Mouse (Mus musculus) hematopoietic multipotent progenitor cell, adult 10-12 weeks (in vitro differentiated cells): ENCODE results near the gene Ube2l6. TPM values are rescaled to one million over a fixed set of nuclear protein-coding genes. Genes with fewer than 3 reads are reported as not detected.

Experiments
- polyA plus RNA-seq: library from polyadenylated mRNA; stranded (reverse); fragments of >175 nt; gene quantifications from 2 replicates; pipeline ENCODE4 v1.2.3, GENCODE M21; 2012; ENCODE audit warnings: low replicate concordance

Gene Ube2l6
- 3.8 and 40.4 TPM in 2 replicates for polyA plus RNA-seq

GRCm38 (mm10) chr2:84798493-84798921 lies at the start of gene Ube2l6:
Gene Ube2l6, plus strand, starts transcription at chr2:84798828.

GRCm38 (mm10) chr2:84775241-84775640 lies 23.4 kb upstream of the Ube2l6 start, which contains the start of gene Serping1:
Gene Serping1, minus strand, starts transcription at chr2:84775444.

DNA sequence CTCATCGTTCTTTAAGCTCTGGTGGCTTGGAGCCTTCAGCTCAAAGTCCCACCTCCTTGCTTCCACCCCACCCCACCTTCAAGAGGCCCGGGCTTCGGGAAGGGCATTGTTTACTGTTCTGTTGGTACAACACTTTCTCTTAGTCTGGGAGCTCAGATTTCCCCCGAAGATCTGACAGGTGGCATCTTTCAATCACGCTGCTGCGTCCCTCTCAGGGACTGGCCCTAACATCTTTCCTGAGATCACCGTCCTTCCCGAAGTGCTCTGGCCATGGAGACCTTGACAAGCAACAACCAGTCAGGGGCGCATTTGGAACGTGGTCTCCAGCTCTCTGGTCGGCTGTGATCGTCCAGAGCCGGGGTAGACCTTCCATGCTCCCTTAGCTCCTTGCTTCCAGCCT lies 23.9 kb downstream of the Ube2l6 start, which contains the start of gene Smtnl1:
Smtnl1 (minus strand) TSS at position 101 of the 400 bp plus-strand sequence.

GRCm38 (mm10) chr2:84826488-84827282 lies 28.1 kb downstream of the Ube2l6 start, which contains the start of gene Timm10:
Gene Timm10, plus strand, starts transcription at chr2:84826997.

DNA sequence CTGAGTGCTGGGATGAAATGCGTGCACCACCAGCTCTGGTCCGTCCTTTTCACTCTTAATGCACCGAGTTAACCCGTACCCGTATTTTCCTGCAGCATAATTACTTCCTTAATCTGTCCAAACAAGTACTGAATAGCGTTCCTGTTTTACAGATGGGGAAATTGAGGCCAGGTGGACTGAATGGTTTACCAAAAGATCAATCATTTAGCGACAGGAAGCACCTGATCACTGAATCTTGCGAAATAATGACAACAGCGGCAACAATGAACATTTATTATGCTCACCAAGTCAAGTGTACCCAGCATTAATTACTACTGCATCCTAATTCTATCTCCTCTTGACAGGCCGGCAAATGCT lies 39.9 kb downstream of the Ube2l6 start, which contains the start of gene Slc43a1:
Slc43a1 (plus strand) TSS at position 258 of the 357 bp plus-strand sequence.

Other genes with a start within 250 kb of the Ube2l6 start
- gene Ctnnd1, start 148.1 kb upstream of the Ube2l6 start, polyA plus RNA-seq = 0.88 and 3.6 TPM in 2 replicates
- gene Btbd18, start 139.7 kb upstream of the Ube2l6 start, polyA plus RNA-seq = not detected in 2 replicates
- 112 and 119 TPM in 2 replicates for gene Selenoh, start 128.1 kb upstream of the Ube2l6 start, polyA plus RNA-seq
- not detected in 2 replicates for gene Gm28635, start 120.8 kb upstream of the Ube2l6 start, polyA plus RNA-seq
- 13.6 and 25.1 TPM in 2 replicates for gene Med19, start 120.4 kb upstream of the Ube2l6 start, polyA plus RNA-seq
- 3.1 and 4.7 TPM in 2 replicates for gene Tmx2, start 119.7 kb upstream of the Ube2l6 start, polyA plus RNA-seq
- 19.6 and 35.5 TPM in 2 replicates for gene Zdhhc5, start 83.6 kb upstream of the Ube2l6 start, polyA plus RNA-seq
- 1.3 and 1.7 TPM in 2 replicates for gene Clp1, start 71.5 kb upstream of the Ube2l6 start, polyA plus RNA-seq
- gene Ypel4, start 64.8 kb upstream of the Ube2l6 start, polyA plus RNA-seq = 3.1 and 104 TPM in 2 replicates
- gene Gm19426, start 55.2 kb upstream of the Ube2l6 start, polyA plus RNA-seq = 0.42 TPM in 1 of 2 replicates, not detected in the other
- gene Serping1, start 23.4 kb upstream of the Ube2l6 start, polyA plus RNA-seq = 0.15 and 0.89 TPM in 2 replicates
- gene Smtnl1, start 23.8 kb downstream of the Ube2l6 start, polyA plus RNA-seq = not detected in 2 replicates
- gene Timm10, start 28.2 kb downstream of the Ube2l6 start, polyA plus RNA-seq = 0.77 and 11.3 TPM in 2 replicates
- 0.89 and 21.1 TPM in 2 replicates for gene Slc43a1, start 40.0 kb downstream of the Ube2l6 start, polyA plus RNA-seq
- 0.39 and 1.8 TPM in 2 replicates for gene Rtn4rl2, start 87.9 kb downstream of the Ube2l6 start, polyA plus RNA-seq
- gene Slc43a3, start 137.8 kb downstream of the Ube2l6 start, polyA plus RNA-seq = 2.8 and 7.7 TPM in 2 replicates
- 1.1 and 1.2 TPM in 2 replicates for gene Prg2, start 181.6 kb downstream of the Ube2l6 start, polyA plus RNA-seq
- gene Prg3, start 189.4 kb downstream of the Ube2l6 start, polyA plus RNA-seq = 0.98 and 1.2 TPM in 2 replicates
- gene Ssrp1, start 238.4 kb downstream of the Ube2l6 start, polyA plus RNA-seq = 36.7 and 66.3 TPM in 2 replicates
- gene P2rx3, start 238.6 kb downstream of the Ube2l6 start, polyA plus RNA-seq = 0.08 TPM in 1 of 2 replicates, not detected in the other
- 34.0 and 38.7 TPM in 2 replicates for gene Tnks1bp1, start 249.2 kb downstream of the Ube2l6 start, polyA plus RNA-seq